Mouse (Mus musculus): ENCODE results near the gene Amotl1. TPM values are rescaled to one million over a fixed set of nuclear protein-coding genes. Genes with fewer than 3 reads are reported as not detected.

Gene Amotl1
- polyA plus RNA-seq, 1 experiment from 2014 or later: 9.9 TPM

- 84% methylated on average over 3 of the region's 3 CpGs for WGBS
- H3K4me2 ChIP-seq (ENCODE audit: low read length): no peak overlapping the region
- H3K9ac ChIP-seq (ENCODE audit: low read length): no peak overlapping the region
- no peaks in the 10 kb centered on the region for H3K27me3 ChIP-seq (replicated peaks; ENCODE audit: control insufficient read depth, insufficient read depth, low read length)
- DNase-seq (ENCODE audit: low spot score) (no peak), ATAC-seq (no peak)
- no peaks in the 10 kb centered on the region for H3K36me3 ChIP-seq (ENCODE audit: control insufficient read depth, insufficient read depth, low read length)
- no peaks in the 10 kb centered on the region for H3K9me3 ChIP-seq (replicated peaks; ENCODE audit: control insufficient read depth, low read length)
- no peak overlapping the region for H3K27ac ChIP-seq (ENCODE audit: low read depth, low read length)
- no peak overlapping the region for H3K4me3 ChIP-seq (ENCODE audit: low read depth, low read length)
- H3K4me1 ChIP-seq (ENCODE audit: control insufficient read depth, insufficient read depth, low read length): no peaks in the 10 kb centered on the region
Measured at GRCm38 (mm10) chr9:14668382-14668781, 23.5 kb upstream of the Amotl1 start.

- no peak overlapping the region for H3K4me2 ChIP-seq (ENCODE audit: low read length)
- no peaks in the 10 kb centered on the region for H3K9me3 ChIP-seq (replicated peaks; ENCODE audit: control insufficient read depth, low read length)
- no peak overlapping the region for H3K9ac ChIP-seq (ENCODE audit: low read length)
- H3K4me1 ChIP-seq (ENCODE audit: control insufficient read depth, insufficient read depth, low read length): no peaks in the 10 kb centered on the region
- ATAC-seq (no peak), DNase-seq (ENCODE audit: low spot score) (no peak)
- no peak overlapping the region for H3K27ac ChIP-seq (ENCODE audit: low read depth, low read length)
- WGBS: 82% methylated on average over 3 of the region's 3 CpGs
- H3K36me3 ChIP-seq (ENCODE audit: control insufficient read depth, insufficient read depth, low read length): no peaks in the 10 kb centered on the region
- no peak overlapping the region for H3K4me3 ChIP-seq (ENCODE audit: low read depth, low read length)
- no peaks in the 10 kb centered on the region for H3K27me3 ChIP-seq (replicated peaks; ENCODE audit: control insufficient read depth, insufficient read depth, low read length)
Measured at GRCm38 (mm10) chr9:14666071-14666470, 21.2 kb upstream of the Amotl1 start.

- no peaks in the 10 kb centered on the region for H3K36me3 ChIP-seq (ENCODE audit: control insufficient read depth, insufficient read depth, low read length)
- DNase-seq (ENCODE audit: low spot score) (no peak), ATAC-seq (no peak)
- H3K27me3 ChIP-seq (replicated peaks; ENCODE audit: control insufficient read depth, insufficient read depth, low read length): no peaks in the 10 kb centered on the region
- no peaks in the 10 kb centered on the region for H3K4me1 ChIP-seq (ENCODE audit: control insufficient read depth, insufficient read depth, low read length)
- H3K9ac ChIP-seq (ENCODE audit: low read length): no peak overlapping the region
- H3K4me2 ChIP-seq (ENCODE audit: low read length): no peak overlapping the region
- no peak overlapping the region for H3K4me3 ChIP-seq (ENCODE audit: low read depth, low read length)
- no peak overlapping the region for H3K27ac ChIP-seq (ENCODE audit: low read depth, low read length)
- no peaks in the 10 kb centered on the region for H3K9me3 ChIP-seq (replicated peaks; ENCODE audit: control insufficient read depth, low read length)
- 90% methylated on average over 2 of the region's 2 CpGs for WGBS
Measured at GRCm38 (mm10) chr9:14663591-14663990, 18.7 kb upstream of the Amotl1 start.

GRCm38 (mm10) chr9:14662876-14663275 lies 18.0 kb upstream of the Amotl1 start:
- Histone ChIP-seq H3K9me3 (replicated peaks; ENCODE audit: control insufficient read depth, low read length) (no peaks in the 10 kb centered on the region), H3K27ac (ENCODE audit: low read depth, low read length) (no peak overlapping the region), H3K9ac (ENCODE audit: low read length) (no peak overlapping the region), H3K36me3 (ENCODE audit: control insufficient read depth, insufficient read depth, low read length) (no peaks in the 10 kb centered on the region), H3K27me3 (replicated peaks; ENCODE audit: control insufficient read depth, insufficient read depth, low read length) (no peaks in the 10 kb centered on the region), H3K4me3 (ENCODE audit: low read depth, low read length) (no peak overlapping the region), H3K4me1 (ENCODE audit: control insufficient read depth, insufficient read depth, low read length) (no peaks in the 10 kb centered on the region), H3K4me2 (ENCODE audit: low read length) (no peak overlapping the region)
- ATAC-seq (no peak), DNase-seq (ENCODE audit: low spot score) (no peak)
- 71% methylated on average over 7 of the region's 7 CpGs for WGBS

DNA sequence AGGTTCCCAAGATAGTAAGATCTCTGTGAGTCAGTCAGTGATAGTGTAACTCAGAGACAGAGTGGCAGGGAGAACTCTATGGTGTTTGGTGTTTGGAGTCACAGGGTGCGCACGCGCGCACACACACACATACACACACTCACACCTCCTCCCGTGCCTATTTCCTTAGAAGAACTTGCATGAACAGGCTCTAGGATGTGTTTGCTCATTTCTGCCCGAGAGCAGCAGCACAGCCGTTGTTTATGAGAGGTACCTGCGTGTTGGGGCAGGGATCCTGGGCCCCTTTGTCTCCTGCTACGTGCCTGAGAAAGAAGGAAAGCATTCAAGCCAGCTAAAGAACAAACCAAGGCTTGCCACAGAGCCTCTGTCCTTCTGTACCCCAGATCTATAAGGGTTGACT lies 17.3 kb upstream of the Amotl1 start:
- no peaks in the 10 kb centered on the region for H3K4me1 ChIP-seq (ENCODE audit: control insufficient read depth, insufficient read depth, low read length)
- no peak overlapping the region for H3K27ac ChIP-seq (ENCODE audit: low read depth, low read length)
- no peaks in the 10 kb centered on the region for H3K9me3 ChIP-seq (replicated peaks; ENCODE audit: control insufficient read depth, low read length)
- no peaks in the 10 kb centered on the region for H3K36me3 ChIP-seq (ENCODE audit: control insufficient read depth, insufficient read depth, low read length)
- no peak overlapping the region for H3K4me3 ChIP-seq (ENCODE audit: low read depth, low read length)
- no peak for ATAC-seq
- no peak overlapping the region for H3K4me2 ChIP-seq (ENCODE audit: low read length)
- H3K27me3 ChIP-seq (replicated peaks; ENCODE audit: control insufficient read depth, insufficient read depth, low read length): no peaks in the 10 kb centered on the region
- DNase-seq (ENCODE audit: low spot score): no peak
- WGBS: 87% methylated on average over 9 of the region's 9 CpGs
- no peak overlapping the region for H3K9ac ChIP-seq (ENCODE audit: low read length)

DNA sequence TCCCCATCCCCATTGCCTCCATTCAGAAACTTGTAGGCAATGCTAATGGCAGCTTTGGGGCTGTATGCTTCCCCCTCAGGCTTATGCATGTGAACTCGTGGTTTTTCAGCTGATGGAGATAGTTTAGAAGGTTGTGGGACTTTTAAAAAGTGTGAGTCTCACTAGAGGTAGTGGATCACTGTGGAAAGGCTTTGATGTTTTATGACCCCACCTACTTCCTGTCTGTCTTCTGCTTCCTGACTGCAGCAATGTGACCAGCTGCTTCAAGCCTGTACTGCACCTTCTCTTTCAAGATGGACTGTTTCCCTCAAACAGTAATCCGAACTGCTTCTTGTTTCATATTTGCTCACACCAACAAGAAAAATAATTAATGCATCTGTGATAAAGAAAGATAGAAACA lies 13.1 kb upstream of the Amotl1 start:
- no peak overlapping the region for H3K9ac ChIP-seq (ENCODE audit: low read length)
- H3K27me3 ChIP-seq (replicated peaks; ENCODE audit: control insufficient read depth, insufficient read depth, low read length): no peaks in the 10 kb centered on the region
- no peaks in the 10 kb centered on the region for H3K36me3 ChIP-seq (ENCODE audit: control insufficient read depth, insufficient read depth, low read length)
- WGBS: 52% methylated on average over 2 of the region's 2 CpGs
- H3K4me2 ChIP-seq (ENCODE audit: low read length): no peak overlapping the region
- H3K27ac ChIP-seq (ENCODE audit: low read depth, low read length): no peak overlapping the region
- H3K4me1 ChIP-seq (ENCODE audit: control insufficient read depth, insufficient read depth, low read length): no peaks in the 10 kb centered on the region
- DNase-seq (ENCODE audit: low spot score) (no peak), ATAC-seq (no peak)
- H3K4me3 ChIP-seq (ENCODE audit: low read depth, low read length): no peak overlapping the region
- H3K9me3 ChIP-seq (replicated peaks; ENCODE audit: control insufficient read depth, low read length): no peaks in the 10 kb centered on the region

DNA sequence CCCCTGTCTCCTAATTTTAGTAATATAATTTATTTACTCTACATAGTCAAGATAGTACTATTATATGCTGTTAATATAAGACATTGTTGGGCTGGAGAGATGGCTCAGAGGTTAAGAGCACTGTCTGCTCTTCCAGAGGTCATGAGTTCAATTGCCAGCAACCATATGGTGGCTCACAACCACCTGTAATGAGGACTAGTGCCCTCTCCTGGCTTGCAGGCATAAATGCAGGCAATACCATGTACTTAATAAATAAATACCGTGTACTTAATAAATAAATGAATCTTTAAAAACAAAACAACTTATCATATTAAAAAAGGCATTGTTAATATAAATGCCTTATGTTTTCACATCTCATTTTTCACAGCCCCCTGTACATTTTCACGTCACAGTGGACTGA lies 9.2 kb upstream of the Amotl1 start:
- no peak for ATAC-seq
- H3K27ac ChIP-seq (ENCODE audit: low read depth, low read length): no peak overlapping the region
- WGBS: 77% methylated on average over 2 of the region's 2 CpGs

DNA sequence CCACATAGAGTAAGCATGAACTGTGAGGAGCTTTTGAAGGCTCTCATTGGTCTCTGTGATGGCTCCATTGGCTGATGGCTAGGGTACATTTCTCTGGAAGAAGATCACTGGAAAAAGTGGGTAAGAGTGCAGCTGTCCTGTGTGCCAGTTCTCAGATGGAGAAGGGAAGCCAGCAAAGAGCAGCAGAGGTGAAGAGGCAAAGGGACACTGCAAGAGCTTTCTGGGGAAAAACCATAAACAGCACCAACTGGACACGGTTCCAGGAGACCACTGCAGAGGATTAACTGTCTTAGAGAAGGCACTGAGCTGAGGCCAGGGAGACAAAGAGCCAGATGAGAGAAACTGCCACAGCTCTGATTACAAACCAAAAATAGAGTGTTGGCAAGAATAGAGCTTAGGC lies 7.9 kb upstream of the Amotl1 start:
- Histone ChIP-seq H3K27me3 (replicated peaks; ENCODE audit: control insufficient read depth, insufficient read depth, low read length) (no peaks in the 10 kb centered on the region), H3K36me3 (ENCODE audit: control insufficient read depth, insufficient read depth, low read length) (no peaks in the 10 kb centered on the region)

More for the DNA sequence above, 9.2 kb upstream of the Amotl1 start:
- H3K4me3 ChIP-seq (ENCODE audit: low read depth, low read length): no peak overlapping the region
- H3K4me2 ChIP-seq (ENCODE audit: low read length): no peak overlapping the region
- no peaks in the 10 kb centered on the region for H3K36me3 ChIP-seq (ENCODE audit: control insufficient read depth, insufficient read depth, low read length)
- H3K4me1 ChIP-seq (ENCODE audit: control insufficient read depth, insufficient read depth, low read length): no peaks in the 10 kb centered on the region
- H3K27me3 ChIP-seq (replicated peaks; ENCODE audit: control insufficient read depth, insufficient read depth, low read length): no peaks in the 10 kb centered on the region
- H3K9me3 ChIP-seq (replicated peaks; ENCODE audit: control insufficient read depth, low read length): no peaks in the 10 kb centered on the region
- DNase-seq (ENCODE audit: low spot score): no peak
- H3K9ac ChIP-seq (ENCODE audit: low read length): no peak overlapping the region

DNA sequence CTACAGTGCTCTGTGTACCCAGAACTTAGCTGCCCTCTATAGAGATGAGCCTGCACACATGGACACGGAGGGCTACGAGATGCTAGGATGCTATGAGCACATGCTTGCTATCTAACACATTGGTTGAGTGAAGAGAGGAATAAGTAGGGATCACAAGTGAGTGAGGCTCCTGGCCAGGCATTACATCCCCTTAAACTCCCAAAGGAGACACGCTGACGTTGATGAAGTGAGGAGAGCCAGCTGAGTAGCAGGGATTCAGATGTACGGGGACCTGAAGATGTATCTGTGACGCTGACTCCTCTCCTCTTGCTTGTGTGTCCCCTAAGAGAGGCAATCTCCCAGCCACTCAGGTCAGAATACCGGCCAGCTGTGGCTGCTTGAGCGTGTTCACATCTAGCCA lies 3.0 kb upstream of the Amotl1 start:
- ATAC-seq (no peak), DNase-seq (ENCODE audit: low spot score) (no peak)
- Histone ChIP-seq H3K9ac (ENCODE audit: low read length) (no peak overlapping the region), H3K4me3 (ENCODE audit: low read depth, low read length) (no peak overlapping the region), H3K4me2 (ENCODE audit: low read length) (no peak overlapping the region), H3K27ac (ENCODE audit: low read depth, low read length) (no peak overlapping the region), H3K36me3 (ENCODE audit: control insufficient read depth, insufficient read depth, low read length) (no peaks in the 10 kb centered on the region), H3K9me3 (replicated peaks; ENCODE audit: control insufficient read depth, low read length) (no peaks in the 10 kb centered on the region), H3K4me1 (ENCODE audit: control insufficient read depth, insufficient read depth, low read length) (no peaks in the 10 kb centered on the region), H3K27me3 (replicated peaks; ENCODE audit: control insufficient read depth, insufficient read depth, low read length) (no peaks in the 10 kb centered on the region)
- 87% methylated on average over 8 of the region's 8 CpGs for WGBS

More for the DNA sequence above, 7.9 kb upstream of the Amotl1 start:
- no peak overlapping the region for H3K9ac ChIP-seq (ENCODE audit: low read length)
- no peak for ATAC-seq
- DNase-seq (ENCODE audit: low spot score): no peak
- no peaks in the 10 kb centered on the region for H3K4me1 ChIP-seq (ENCODE audit: control insufficient read depth, insufficient read depth, low read length)
- no peaks in the 10 kb centered on the region for H3K9me3 ChIP-seq (replicated peaks; ENCODE audit: control insufficient read depth, low read length)
- no peak overlapping the region for H3K27ac ChIP-seq (ENCODE audit: low read depth, low read length)
- H3K4me3 ChIP-seq (ENCODE audit: low read depth, low read length): no peak overlapping the region
- H3K4me2 ChIP-seq (ENCODE audit: low read length): no peak overlapping the region
- 61% methylated on average over 1 of the region's 1 CpGs for WGBS

Measured in forebrain, embryonic 14.5 days (tissue).